Mouse (Mus musculus): ENCODE measurements at regions not wholly inside any gene's neighbourhood (a gene's known extent, or its start where the extent isn't known, plus 50 kb on each side); places are given as distances from the start of the nearest gene placed in this dataset.

DNA sequence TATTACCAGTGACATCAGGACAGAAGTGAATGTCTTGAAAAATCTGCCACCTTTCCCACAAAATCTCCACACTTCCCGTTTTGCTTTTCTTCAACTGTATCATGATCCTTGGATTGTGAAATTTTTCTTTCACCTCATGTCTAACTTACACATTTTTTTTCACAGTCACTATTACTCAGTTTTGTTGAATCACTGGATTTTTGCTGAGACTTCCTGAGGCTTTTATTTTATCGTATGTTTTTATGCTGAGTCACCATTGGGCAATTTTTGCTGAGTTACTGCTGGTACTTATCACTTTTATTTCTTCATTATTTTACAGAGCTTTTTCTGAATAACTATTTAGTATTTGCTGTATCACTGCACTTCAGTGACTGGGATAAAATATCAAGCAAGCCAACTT is 570.3 kb downstream of the Utrn start:
- TF ChIP-seq POLR2A (IDR thresholded peaks at IDR 0.05; ENCODE audit: insufficient read depth, low read depth, low read length) = no peak
- TF ChIP-seq CTCF (IDR thresholded peaks at IDR 0.05; ENCODE audit: insufficient read depth, low read depth, low read length) = no peak
